In the genomic region with DNA sequence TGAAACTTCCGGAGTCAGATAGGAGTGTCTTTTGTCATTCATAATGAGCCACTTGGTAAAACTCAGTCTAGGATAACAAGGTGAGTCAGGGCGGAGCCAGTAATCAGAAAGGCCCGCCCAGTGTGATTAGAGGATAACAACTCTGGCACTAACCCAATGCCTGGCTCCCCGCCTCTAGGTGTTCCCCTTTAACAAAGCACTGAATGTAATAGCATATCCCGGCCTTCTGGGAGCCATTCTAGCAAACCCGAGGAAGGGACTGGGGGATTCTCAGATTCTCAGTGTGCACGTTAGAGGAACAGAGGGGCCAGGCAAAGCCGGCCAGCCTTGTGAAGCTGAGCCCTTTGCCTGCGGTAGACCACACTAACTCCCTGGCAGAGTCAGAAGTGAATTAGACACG, we compare ENCODE assay signal across 11 mouse cellular contexts. TPM values are rescaled to one million over a fixed set of nuclear protein-coding genes. Genes with fewer than 3 reads are reported as not detected.
DNase-seq lines count a peak whose midpoint lies in the region; ATAC-seq and TF ChIP-seq lines count a peak whose summit lies in the region.
"Had no signal": no experiment of that assay in that cellular context is flagged by ENCODE, and none has a peak within 500 bp of the region (broad histone marks: within the 10 kb centered on the region; RNA-seq: fewer than 3 reads in every experiment).

No protein-coding gene starts in this region.

- H3K4me1 ChIP-seq in hindbrain, embryonic 16.5 days (ENCODE audit: control insufficient read depth, insufficient read depth, low read depth, low read length) = no peaks in the 10 kb centered on the region
- no peaks in the 10 kb centered on the region for H3K4me1 ChIP-seq in hindbrain, postnatal 0 days (ENCODE audit: insufficient read depth, low read length)
- H3K4me1 ChIP-seq in E14TG2a.4 (replicated peaks; ENCODE audit: low read depth, low read length) = peaks cover 91% of the 10 kb centered on the region
- H3K4me1 ChIP-seq in limb, embryonic 14.5 days (ENCODE audit: control insufficient read depth, insufficient read depth, low read length) = no peaks in the 10 kb centered on the region
- peaks cover 5% of the 10 kb centered on the region for H3K4me1 ChIP-seq in midbrain, embryonic 15.5 days
- peaks cover 2% of the 10 kb centered on the region; the same call in 1 of the 2 replicates for H3K4me1 ChIP-seq in midbrain, embryonic 16.5 days (ENCODE audit: control insufficient read depth, insufficient read depth, low read length)

- H3K9me3 ChIP-seq in hindbrain, embryonic 16.5 days (ENCODE audit: control insufficient read depth, low read length) = no peaks in the 10 kb centered on the region
- H3K9me3 ChIP-seq in hindbrain, postnatal 0 days (ENCODE audit: low read length) = no peaks in the 10 kb centered on the region
- no peaks in the 10 kb centered on the region for H3K9me3 ChIP-seq in E14TG2a.4 (ENCODE audit: low read length)
- no peaks in the 10 kb centered on the region for H3K9me3 ChIP-seq in limb, embryonic 14.5 days (ENCODE audit: control insufficient read depth, low read length)
- no peaks in the 10 kb centered on the region for H3K9me3 ChIP-seq in midbrain, embryonic 15.5 days
- no peaks in the 10 kb centered on the region for H3K9me3 ChIP-seq in midbrain, embryonic 16.5 days (replicated peaks; ENCODE audit: control insufficient read depth, low read length, poor library complexity, severe bottlenecking)
- H3K9me3 ChIP-seq: hindbrain, embryonic 12.5 days had no signal

- ATAC-seq in hindbrain, embryonic 16.5 days = 0 out of 2 replicates have a peak, but pooled peaks have one; percentile 42
- no peak for ATAC-seq in hindbrain, postnatal 0 days
- ATAC-seq in limb, embryonic 14.5 days (ENCODE audit: low FRiP score, low read depth) = no peak
- ATAC-seq in midbrain, embryonic 15.5 days (replicated peaks) = no peak
- no peak for ATAC-seq in midbrain, embryonic 16.5 days

- no peak for TF ChIP-seq CTCF in hindbrain, postnatal 0 days (IDR thresholded peaks at IDR 0.05; ENCODE audit: low read depth)
- no peak for TF ChIP-seq CTCF in E14TG2a.4 (conservative IDR thresholded peaks at IDR 0.05; ENCODE audit: low read length)

- no peak for DNase-seq in hindbrain, postnatal 0 days (ENCODE audit: low spot score)
- peak; percentile 99 for DNase-seq in R1 (ENCODE audit: low read depth, low spot score)
- DNase-seq in limb, embryonic 14.5 days (ENCODE audit: low spot score) = peak; percentile 40
- DNase-seq in cerebellum, adult 11-12 months = no peak
- DNase-seq: heart, adult 2 months had no signal

- no peak overlapping the region for H3K4me3 ChIP-seq in hindbrain, embryonic 16.5 days (ENCODE audit: low read length)
- no peak overlapping the region for H3K4me3 ChIP-seq in hindbrain, postnatal 0 days (ENCODE audit: low read length)
- peak overlapping the region; percentile 71 for H3K4me3 ChIP-seq in E14TG2a.4 (replicated peaks; ENCODE audit: low read length)
- H3K4me3 ChIP-seq in limb, embryonic 14.5 days (replicated peaks; ENCODE audit: low read length) = no peak overlapping the region
- no peak overlapping the region for H3K4me3 ChIP-seq in midbrain, embryonic 15.5 days
- no peak overlapping the region for H3K4me3 ChIP-seq in midbrain, embryonic 16.5 days (ENCODE audit: low read depth, low read length)
- H3K4me3 ChIP-seq: heart, adult 2 months; hindbrain, embryonic 12.5 days had no signal

- TF ChIP-seq POLR2A in limb, embryonic 14.5 days (IDR thresholded peaks at IDR 0.05; ENCODE audit: borderline replicate concordance, extremely low read depth, insufficient read depth, insufficient read length) = no peak

- no peaks in the 10 kb centered on the region for H3K36me3 ChIP-seq in hindbrain, embryonic 16.5 days (ENCODE audit: control insufficient read depth, insufficient read depth, low read length)
- no peaks in the 10 kb centered on the region for H3K36me3 ChIP-seq in hindbrain, postnatal 0 days (ENCODE audit: insufficient read depth, low read length)
- peaks cover 60% of the 10 kb centered on the region for H3K36me3 ChIP-seq in E14TG2a.4 (ENCODE audit: insufficient read depth, low read length)
- peaks cover 13% of the 10 kb centered on the region; the same call in 1 of the 2 replicates for H3K36me3 ChIP-seq in limb, embryonic 14.5 days (ENCODE audit: control insufficient read depth, insufficient read depth, low read length)
- no peaks in the 10 kb centered on the region for H3K36me3 ChIP-seq in midbrain, embryonic 15.5 days (replicated peaks)
- H3K36me3 ChIP-seq in midbrain, embryonic 16.5 days (ENCODE audit: control insufficient read depth, insufficient read depth, low read length) = no peaks in the 10 kb centered on the region
- H3K36me3 ChIP-seq: hindbrain, embryonic 12.5 days had no signal

- no peak overlapping the region for H3K4me2 ChIP-seq in hindbrain, embryonic 16.5 days (ENCODE audit: low read length)
- H3K4me2 ChIP-seq in hindbrain, postnatal 0 days (ENCODE audit: low read depth, low read length) = no peak overlapping the region
- no peak overlapping the region for H3K4me2 ChIP-seq in limb, embryonic 14.5 days (replicated peaks; ENCODE audit: low read depth, low read length, severe bottlenecking)
- H3K4me2 ChIP-seq in midbrain, embryonic 15.5 days = no peak overlapping the region
- H3K4me2 ChIP-seq in midbrain, embryonic 16.5 days (ENCODE audit: low read length) = no peak overlapping the region
- H3K4me2 ChIP-seq: hindbrain, embryonic 12.5 days had no signal

- no peak overlapping the region for H3K27ac ChIP-seq in hindbrain, embryonic 16.5 days (ENCODE audit: low read depth, low read length)
- H3K27ac ChIP-seq in hindbrain, postnatal 0 days = no peak overlapping the region
- no peak overlapping the region for H3K27ac ChIP-seq in limb, embryonic 14.5 days (replicated peaks; ENCODE audit: low read depth, low read length)
- H3K27ac ChIP-seq in midbrain, embryonic 15.5 days = no peak overlapping the region
- no peak overlapping the region for H3K27ac ChIP-seq in midbrain, embryonic 16.5 days (ENCODE audit: low read length)
- H3K27ac ChIP-seq: heart, adult 2 months; hindbrain, embryonic 12.5 days; macrophage had no signal

- no peak overlapping the region for H3K9ac ChIP-seq in hindbrain, embryonic 16.5 days (ENCODE audit: low read depth, low read length)
- no peak overlapping the region for H3K9ac ChIP-seq in hindbrain, postnatal 0 days (replicated peaks; ENCODE audit: low read length)
- H3K9ac ChIP-seq in limb, embryonic 14.5 days (ENCODE audit: low read depth, low read length, severe bottlenecking) = no peak overlapping the region
- no peak overlapping the region for H3K9ac ChIP-seq in midbrain, embryonic 15.5 days
- no peak overlapping the region for H3K9ac ChIP-seq in midbrain, embryonic 16.5 days (ENCODE audit: low read depth, low read length)
- H3K9ac ChIP-seq: hindbrain, embryonic 12.5 days had no signal

- 53% methylated on average over 10 of the region's 10 CpGs for WGBS in hindbrain, embryonic 16.5 days
- 50% methylated on average over 10 of the region's 10 CpGs for WGBS in hindbrain, postnatal 0 days
- 49% methylated on average over 10 of the region's 10 CpGs for WGBS in limb, embryonic 14.5 days
- 47% methylated on average over 10 of the region's 10 CpGs for WGBS in midbrain, embryonic 15.5 days
- 43% methylated on average over 10 of the region's 10 CpGs for WGBS in midbrain, embryonic 16.5 days

- no peaks in the 10 kb centered on the region for H3K27me3 ChIP-seq in hindbrain, embryonic 16.5 days (replicated peaks; ENCODE audit: control insufficient read depth, insufficient read depth, low read length)
- no peaks in the 10 kb centered on the region for H3K27me3 ChIP-seq in hindbrain, postnatal 0 days (ENCODE audit: insufficient read depth, low read length)
- no peaks in the 10 kb centered on the region for H3K27me3 ChIP-seq in E14TG2a.4 (ENCODE audit: insufficient read depth, low read length)
- H3K27me3 ChIP-seq in limb, embryonic 14.5 days (ENCODE audit: control insufficient read depth, insufficient read depth, low read length) = no peaks in the 10 kb centered on the region
- no peaks in the 10 kb centered on the region for H3K27me3 ChIP-seq in midbrain, embryonic 15.5 days (replicated peaks)
- no peaks in the 10 kb centered on the region for H3K27me3 ChIP-seq in midbrain, embryonic 16.5 days (ENCODE audit: control insufficient read depth, insufficient read depth, low read depth, low read length)
- H3K27me3 ChIP-seq: hindbrain, embryonic 12.5 days had no signal

RNA-seq across cellular contexts. Expression of a gene that starts 35.9 kb away (rescaled TPM):
- 8.8 and 9.4 TPM in 2 replicates for polyA plus RNA-seq in hindbrain, embryonic 16.5 days (2015; fragmentation: Nextera tagmentation; extraction: Ambion mirVana)
- 2.5 and 4.0 TPM in 2 replicates for total RNA-seq in hindbrain, postnatal 0 days (2014; rRNA removed)
- polyA plus RNA-seq in hindbrain, postnatal 0 days (2015; fragmentation: Nextera tagmentation; extraction: Ambion mirVana) = 7.6 and 7.9 TPM in 2 replicates
- 12.5 and 12.8 TPM in 2 replicates for polyA plus RNA-seq in limb, embryonic 14.5 days (2012; rRNA removed)
- polyA plus RNA-seq in limb, embryonic 14.5 days (2014; fragmentation: Nextera tagmentation; extraction: Ambion mirVana) = 11.9 and 12.2 TPM in 2 replicates
- polyA plus RNA-seq in midbrain, embryonic 15.5 days (2015; fragmentation: Nextera tagmentation; extraction: Ambion mirVana) = 8.9 and 9.0 TPM in 2 replicates
- 7.9 and 9.1 TPM in 2 replicates for polyA plus RNA-seq in midbrain, embryonic 16.5 days (2015; fragmentation: Nextera tagmentation; extraction: Ambion mirVana)

Comparison
In these comparisons a context has a peak if more than half of its experiments do, and no peak if none do; other contexts are left out.
1. DNase-seq: peak in R1 (single experiment) and limb, embryonic 14.5 days (single experiment); none in hindbrain, postnatal 0 days (single experiment) and cerebellum, adult 11-12 months (single experiment).